Mouse (Mus musculus): ENCODE measurements at regions not wholly inside any gene's neighbourhood (a gene's known extent, or its start where the extent isn't known, plus 50 kb on each side); places are given as distances from the start of the nearest gene placed in this dataset.

GRCm38 (mm10) chr16:42549591-42549990 lies 209.1 kb upstream of the Gap43 start:
- WGBS, result 43% methylated on average over 1 of the region's 1 CpGs
- DNase-seq (ENCODE audit: low spot score), result no peak
- H3K27ac ChIP-seq (replicated peaks; ENCODE audit: low read depth, low read length), result no peak overlapping the region
- H3K27me3 ChIP-seq (ENCODE audit: control insufficient read depth, insufficient read depth, low read length), result no peaks in the 10 kb centered on the region
- H3K9me3 ChIP-seq (ENCODE audit: control insufficient read depth, low read length), result no peaks in the 10 kb centered on the region
- H3K4me2 ChIP-seq (replicated peaks; ENCODE audit: low read depth, low read length, severe bottlenecking), result no peak overlapping the region
- TF ChIP-seq POLR2A (IDR thresholded peaks at IDR 0.05; ENCODE audit: borderline replicate concordance, extremely low read depth, insufficient read depth, insufficient read length), result no peak
- no peak overlapping the region for H3K4me3 ChIP-seq (replicated peaks; ENCODE audit: low read length)
- no peak overlapping the region for H3K9ac ChIP-seq (ENCODE audit: low read depth, low read length, severe bottlenecking)
- no peaks in the 10 kb centered on the region for H3K4me1 ChIP-seq (ENCODE audit: control insufficient read depth, insufficient read depth, low read length)
- ATAC-seq (ENCODE audit: low FRiP score, low read depth), result no peak
- no peaks in the 10 kb centered on the region for H3K36me3 ChIP-seq (ENCODE audit: control insufficient read depth, insufficient read depth, low read length)

- Histone ChIP-seq H3K27ac (replicated peaks; ENCODE audit: low read depth, low read length) (no peak overlapping the region), H3K4me2 (replicated peaks; ENCODE audit: low read depth, low read length, severe bottlenecking) (no peak overlapping the region), H3K9ac (ENCODE audit: low read depth, low read length, severe bottlenecking) (no peak overlapping the region), H3K4me1 (ENCODE audit: control insufficient read depth, insufficient read depth, low read length) (no peaks in the 10 kb centered on the region), H3K4me3 (replicated peaks; ENCODE audit: low read length) (no peak overlapping the region), H3K9me3 (ENCODE audit: control insufficient read depth, low read length) (no peaks in the 10 kb centered on the region), H3K36me3 (ENCODE audit: control insufficient read depth, insufficient read depth, low read length) (no peaks in the 10 kb centered on the region), H3K27me3 (ENCODE audit: control insufficient read depth, insufficient read depth, low read length) (no peaks in the 10 kb centered on the region)
- DNase-seq (ENCODE audit: low spot score) (no peak), ATAC-seq (ENCODE audit: low FRiP score, low read depth) (no peak)
- 53% methylated on average over 14 of the region's 14 CpGs for WGBS
- no peak for TF ChIP-seq POLR2A (IDR thresholded peaks at IDR 0.05; ENCODE audit: borderline replicate concordance, extremely low read depth, insufficient read depth, insufficient read length)
Measured at GRCm38 (mm10) chr16:42546229-42547163, 206.0 kb upstream of the Gap43 start.

- Histone ChIP-seq H3K4me3 (replicated peaks; ENCODE audit: low read length) (no peak overlapping the region), H3K36me3 (ENCODE audit: control insufficient read depth, insufficient read depth, low read length) (no peaks in the 10 kb centered on the region), H3K9ac (ENCODE audit: low read depth, low read length, severe bottlenecking) (no peak overlapping the region), H3K9me3 (ENCODE audit: control insufficient read depth, low read length) (no peaks in the 10 kb centered on the region), H3K4me2 (replicated peaks; ENCODE audit: low read depth, low read length, severe bottlenecking) (no peak overlapping the region), H3K4me1 (ENCODE audit: control insufficient read depth, insufficient read depth, low read length) (peaks cover 5% of the 10 kb centered on the region; the same call in 1 of the 2 replicates), H3K27ac (replicated peaks; ENCODE audit: low read depth, low read length) (no peak overlapping the region), H3K27me3 (ENCODE audit: control insufficient read depth, insufficient read depth, low read length) (no peaks in the 10 kb centered on the region)
- TF ChIP-seq POLR2A (IDR thresholded peaks at IDR 0.05; ENCODE audit: borderline replicate concordance, extremely low read depth, insufficient read depth, insufficient read length), result no peak
- WGBS, result 33% methylated on average over 4 of the region's 4 CpGs
- no peak for ATAC-seq (ENCODE audit: low FRiP score, low read depth)
- no peak for DNase-seq (ENCODE audit: low spot score)
Measured at GRCm38 (mm10) chr16:42517321-42517720, 176.9 kb upstream of the Gap43 start.

- Histone ChIP-seq H3K27me3 (ENCODE audit: control insufficient read depth, insufficient read depth, low read length) (no peaks in the 10 kb centered on the region), H3K4me1 (ENCODE audit: control insufficient read depth, insufficient read depth, low read length) (peaks cover 5% of the 10 kb centered on the region; the same call in 1 of the 2 replicates), H3K4me3 (replicated peaks; ENCODE audit: low read length) (no peak overlapping the region), H3K36me3 (ENCODE audit: control insufficient read depth, insufficient read depth, low read length) (no peaks in the 10 kb centered on the region), H3K27ac (replicated peaks; ENCODE audit: low read depth, low read length) (no peak overlapping the region), H3K4me2 (replicated peaks; ENCODE audit: low read depth, low read length, severe bottlenecking) (no peak overlapping the region), H3K9me3 (ENCODE audit: control insufficient read depth, low read length) (no peaks in the 10 kb centered on the region), H3K9ac (ENCODE audit: low read depth, low read length, severe bottlenecking) (no peak overlapping the region)
- DNase-seq (ENCODE audit: low spot score) (peak; percentile 24), ATAC-seq (ENCODE audit: low FRiP score, low read depth) (no peak)
- TF ChIP-seq POLR2A (IDR thresholded peaks at IDR 0.05; ENCODE audit: borderline replicate concordance, extremely low read depth, insufficient read depth, insufficient read length), result no peak
- WGBS, result 21% methylated on average over 3 of the region's 3 CpGs
Measured at GRCm38 (mm10) chr16:42515929-42516328, 175.5 kb upstream of the Gap43 start.

GRCm38 (mm10) chr16:42505107-42505506 lies 164.7 kb upstream of the Gap43 start:
- Histone ChIP-seq H3K4me3 (replicated peaks; ENCODE audit: low read length) (no peak overlapping the region), H3K4me1 (ENCODE audit: control insufficient read depth, insufficient read depth, low read length) (no peaks in the 10 kb centered on the region), H3K27me3 (ENCODE audit: control insufficient read depth, insufficient read depth, low read length) (no peaks in the 10 kb centered on the region), H3K36me3 (ENCODE audit: control insufficient read depth, insufficient read depth, low read length) (no peaks in the 10 kb centered on the region), H3K27ac (replicated peaks; ENCODE audit: low read depth, low read length) (no peak overlapping the region), H3K9ac (ENCODE audit: low read depth, low read length, severe bottlenecking) (no peak overlapping the region), H3K9me3 (ENCODE audit: control insufficient read depth, low read length) (no peaks in the 10 kb centered on the region), H3K4me2 (replicated peaks; ENCODE audit: low read depth, low read length, severe bottlenecking) (no peak overlapping the region)
- no peak for ATAC-seq (ENCODE audit: low FRiP score, low read depth)
- WGBS, result 68% methylated on average over 9 of the region's 9 CpGs
- DNase-seq (ENCODE audit: low spot score), result no peak
- TF ChIP-seq POLR2A (IDR thresholded peaks at IDR 0.05; ENCODE audit: borderline replicate concordance, extremely low read depth, insufficient read depth, insufficient read length), result no peak
